Mouse (Mus musculus): ENCODE results near the gene Ufl1. TPM values are rescaled to one million over a fixed set of nuclear protein-coding genes. Genes with fewer than 3 reads are reported as not detected.

Gene Ufl1
- 50.1 TPM for polyA plus RNA-seq (2017; shearing (Covaris generic))

GRCm38 (mm10) chr4:25281671-25282038 lies at the start of gene Ufl1:
TSS of gene Ufl1 (minus strand) at chr4:25281821.

GRCm38 (mm10) chr4:25242776-25243175 lies 38.8 kb downstream of the Ufl1 start, which contains the start of gene Fhl5:
TSS of gene Fhl5 (minus strand) at chr4:25242876.

Other genes starting within 250 kb of the Ufl1 start
- not detected for gene Fhl5, start 38.9 kb downstream of the Ufl1 start, polyA plus RNA-seq (2017; shearing (Covaris generic))

Measured in activated CD4-positive, CD25-positive, alpha-beta regulatory T cell, adult 9 weeks (primary cell).